Mouse (Mus musculus): ENCODE measurements around the gene Hoxa3.

Hoxa3 gene

GRCm38 (mm10) chr6:52183311-52184080 lies 29.6 kb downstream of the Hoxa3 start:
- DNase-seq (ENCODE audit: low spot score in 2 of 2) = no peak

- no peak for DNase-seq (ENCODE audit: low spot score in 2 of 2)
Measured at GRCm38 (mm10) chr6:52182793-52183192, 30.3 kb downstream of the Hoxa3 start.

DNA sequence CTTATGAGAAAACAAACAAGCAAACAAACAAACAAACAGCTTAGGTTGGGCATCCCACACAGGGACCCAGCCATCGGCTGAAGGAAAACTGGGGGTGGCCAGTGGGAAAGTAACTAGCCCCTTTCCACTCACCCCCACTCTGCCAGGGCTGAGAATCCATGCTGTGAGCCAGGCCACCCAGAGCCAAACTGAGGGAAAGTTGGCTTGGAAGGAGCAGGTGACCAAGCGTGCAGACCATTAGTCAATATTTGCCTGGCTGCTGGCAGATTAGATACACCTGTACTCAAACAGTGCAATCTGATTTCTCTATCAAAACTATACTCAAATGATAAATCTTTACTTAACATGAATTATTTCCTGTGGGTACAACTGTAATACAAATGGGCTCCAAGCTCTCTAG lies 31.1 kb downstream of the Hoxa3 start:
- DNase-seq (ENCODE audit: low spot score in 2 of 2) = no peak

- no peak for DNase-seq (ENCODE audit: low spot score in 2 of 2)
Measured at GRCm38 (mm10) chr6:52180726-52181125, 32.4 kb downstream of the Hoxa3 start.

DNA sequence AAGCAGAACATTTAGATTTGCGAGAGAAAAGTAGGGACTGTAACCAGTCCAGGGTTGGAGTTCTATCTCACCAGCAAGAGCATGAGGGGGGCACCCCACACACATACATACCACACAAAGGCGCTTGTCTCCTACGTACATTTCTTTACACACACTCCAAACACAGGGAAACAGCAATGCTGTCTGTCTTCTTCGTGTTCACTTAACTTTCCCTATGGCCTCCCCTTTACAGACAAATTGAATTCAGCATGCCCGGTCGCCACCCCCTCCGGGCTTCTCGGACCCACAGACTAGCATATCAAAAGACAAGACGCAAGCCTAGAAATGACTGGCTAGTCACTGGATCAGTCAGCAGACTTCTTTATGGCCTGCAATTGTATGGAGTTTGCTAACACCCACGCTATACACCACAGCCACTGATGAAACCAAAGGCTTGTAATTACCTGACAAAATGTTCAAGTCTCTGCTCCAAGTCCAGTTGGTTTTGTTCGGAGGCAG lies 32.9 kb downstream of the Hoxa3 start:
- DNase-seq (ENCODE audit: low spot score in 2 of 2) = no peak

DNA sequence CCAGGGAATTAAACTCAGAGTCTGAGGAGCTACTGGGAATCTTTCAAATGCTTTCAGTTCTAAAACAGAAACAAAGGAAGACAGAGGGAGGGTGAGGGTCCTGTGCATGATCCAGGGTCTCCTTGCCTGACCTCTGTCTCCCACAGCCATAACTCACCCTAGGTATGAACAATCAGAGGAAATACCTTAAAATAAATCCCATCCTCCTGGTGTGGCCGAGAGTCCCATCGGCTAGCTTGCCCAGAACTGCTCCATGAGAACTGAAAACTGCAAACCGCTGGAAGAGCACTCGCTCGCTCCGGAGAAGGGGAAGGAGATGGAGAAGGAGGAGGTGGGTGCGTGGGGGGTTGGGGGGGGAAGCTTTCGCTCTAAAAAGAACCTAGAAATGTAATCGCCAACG lies 33.4 kb downstream of the Hoxa3 start:
- no peak for DNase-seq (ENCODE audit: low spot score in 2 of 2)

DNA sequence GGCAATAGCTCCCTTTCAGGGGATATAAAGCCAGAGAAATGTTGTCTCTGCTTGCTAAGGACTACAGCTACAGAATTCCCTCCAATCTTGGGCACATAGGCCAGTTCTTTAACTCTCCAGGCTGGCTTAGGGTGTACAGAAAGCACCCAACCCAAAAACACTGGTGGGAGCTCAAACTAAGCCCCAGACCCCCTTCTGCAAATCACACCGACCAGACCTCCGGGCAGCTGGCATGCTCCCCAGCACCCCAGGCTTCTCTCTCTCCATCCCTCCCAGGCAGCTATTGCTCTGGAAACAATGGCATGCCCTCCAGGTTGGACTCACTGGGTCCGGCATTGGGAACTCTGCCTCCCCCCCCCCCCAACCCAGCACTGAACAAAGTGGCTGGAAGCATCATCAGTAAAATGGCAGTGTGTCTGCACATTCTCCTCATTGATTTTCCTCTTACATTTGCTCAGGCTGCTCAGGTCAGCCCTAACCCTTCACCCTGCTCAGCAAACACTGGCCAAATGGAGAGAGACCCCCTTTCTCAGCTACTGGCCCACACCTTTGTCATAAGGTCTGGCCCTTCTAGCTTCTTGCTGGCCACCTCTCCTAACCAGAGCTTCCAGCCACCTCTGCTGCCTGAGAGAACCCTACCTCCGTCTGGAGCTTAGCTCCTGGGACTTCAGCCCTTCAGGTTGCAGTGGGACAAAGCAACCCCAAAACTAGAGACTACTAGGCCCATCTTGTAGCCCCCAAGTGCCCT lies 34.0 kb downstream of the Hoxa3 start:
- DNase-seq (ENCODE audit: low spot score in 2 of 2) = no peak

DNA sequence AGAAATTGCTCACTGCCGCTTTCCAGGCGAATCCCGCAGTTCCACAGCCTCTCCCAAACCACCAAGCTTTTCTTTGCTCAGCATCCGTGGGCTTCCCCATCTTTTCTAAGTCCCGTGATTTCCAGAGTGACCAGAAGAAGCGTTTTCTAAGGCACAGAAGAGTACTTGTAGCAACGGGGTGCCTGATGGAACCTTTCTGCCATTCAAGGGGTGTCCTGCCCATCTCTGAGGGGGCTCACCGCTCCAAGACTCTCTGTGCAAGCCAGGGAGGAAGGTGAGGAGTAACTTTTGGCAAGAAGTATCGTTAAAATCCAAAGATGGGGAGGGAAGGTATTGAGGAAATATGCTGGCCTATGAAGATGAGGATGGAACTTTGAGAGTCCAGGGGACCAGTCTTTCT lies 35.3 kb downstream of the Hoxa3 start:
- DNase-seq (ENCODE audit: low spot score in 2 of 2) = no peak

DNA sequence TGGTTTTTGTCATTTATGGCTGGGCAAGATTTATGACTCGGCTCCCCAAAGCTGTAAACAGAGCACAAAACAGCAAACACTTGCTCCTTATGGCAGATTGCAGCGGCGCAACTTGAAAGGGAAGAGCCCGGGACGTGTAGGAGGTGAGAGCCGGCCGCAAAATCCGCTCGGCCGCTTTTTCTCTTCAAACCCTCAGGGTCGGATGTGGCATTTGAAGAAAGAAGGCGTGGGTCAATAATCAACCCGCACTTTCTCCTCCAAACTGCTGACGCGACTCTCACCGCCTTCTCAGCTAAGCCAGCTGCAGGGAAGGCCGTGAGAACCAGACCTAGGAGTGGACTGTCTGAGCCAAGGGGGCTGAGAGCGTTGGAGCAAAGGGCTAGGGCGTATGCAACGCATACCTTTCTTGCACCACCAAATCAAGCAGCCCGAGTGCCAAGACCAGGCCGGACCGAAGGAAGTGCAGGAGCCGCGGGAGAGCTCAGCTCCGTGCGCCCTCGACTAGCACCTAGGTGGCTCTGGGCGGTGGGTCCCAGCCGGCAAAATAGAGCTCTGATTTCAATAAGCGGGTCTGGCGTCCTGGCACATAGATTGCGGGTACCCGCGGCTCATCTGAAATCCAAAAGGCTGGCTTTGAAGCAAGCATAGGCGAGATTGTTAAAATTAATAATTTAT lies 35.9 kb downstream of the Hoxa3 start, which contains the start of gene 5730596B20Rik:
Gene 5730596B20Rik, plus strand, starts transcription at position 438 of the 675 bp plus-strand sequence.
- no peak for DNase-seq (ENCODE audit: low spot score in 2 of 2)

- no peak for DNase-seq (ENCODE audit: low spot score in 2 of 2)
Measured at GRCm38 (mm10) chr6:52176391-52176790, 36.7 kb downstream of the Hoxa3 start.

GRCm38 (mm10) chr6:52175864-52176263 lies 37.3 kb downstream of the Hoxa3 start:
- no peak for DNase-seq (ENCODE audit: low spot score in 2 of 2)

- DNase-seq (ENCODE audit: low spot score in 2 of 2) = no peak
Measured at GRCm38 (mm10) chr6:52174968-52175751, 38.0 kb downstream of the Hoxa3 start.

DNA sequence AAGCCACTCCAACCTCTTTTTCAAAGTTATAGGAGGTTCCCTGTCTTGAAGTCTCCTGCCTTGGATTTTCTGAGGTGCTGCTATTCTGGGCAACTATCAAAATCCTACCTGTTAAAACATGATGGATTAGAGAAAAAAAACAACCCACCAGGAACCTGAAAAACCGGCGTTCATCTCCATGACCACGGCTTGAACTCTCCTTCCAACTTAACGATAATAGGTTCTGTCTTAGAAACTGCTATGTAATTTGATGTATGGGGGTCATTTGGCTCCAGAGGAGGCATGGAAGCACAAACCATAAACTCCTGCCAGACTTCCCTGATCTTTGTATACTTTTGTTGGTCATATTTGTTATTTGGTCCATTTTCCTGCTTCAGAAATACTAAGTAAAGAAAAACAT lies 39.5 kb downstream of the Hoxa3 start:
- no peak for DNase-seq (ENCODE audit: low spot score in 2 of 2)

DNA sequence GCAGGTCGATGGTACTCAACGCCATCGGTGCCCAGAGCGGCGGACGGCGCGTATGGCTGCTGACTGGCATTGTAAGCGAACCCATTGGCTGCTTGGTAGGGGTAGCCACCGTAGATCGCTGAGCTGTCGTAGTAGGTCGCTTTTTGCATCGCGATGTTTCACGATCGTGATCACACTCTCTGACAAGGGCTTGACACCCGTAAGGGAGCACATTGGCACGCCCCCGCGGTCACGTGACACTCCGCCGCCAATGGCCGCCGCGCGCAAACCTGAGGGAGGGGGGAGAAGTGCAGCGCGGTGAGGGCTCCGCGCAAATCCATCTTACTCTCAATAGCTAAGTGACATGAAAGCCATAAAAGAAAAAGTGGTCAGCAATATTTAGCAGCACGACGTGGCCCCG lies 40.6 kb downstream of the Hoxa3 start:
- DNase-seq (ENCODE audit: low spot score in 2 of 2) = peak in 1 of 2 experiments; percentile 81

- no peak for DNase-seq (ENCODE audit: low spot score in 2 of 2)
Measured at GRCm38 (mm10) chr6:52171938-52172337, 41.2 kb downstream of the Hoxa3 start.

- DNase-seq (ENCODE audit: low spot score in 2 of 2) = no peak
Measured at GRCm38 (mm10) chr6:52171331-52171730, 41.8 kb downstream of the Hoxa3 start.

GRCm38 (mm10) chr6:52170898-52171223 lies 42.3 kb downstream of the Hoxa3 start:
- no peak for DNase-seq (ENCODE audit: low spot score in 2 of 2)

GRCm38 (mm10) chr6:52170166-52170897 lies 42.8 kb downstream of the Hoxa3 start:
- DNase-seq (ENCODE audit: low spot score in 2 of 2) = peak in 1 of 2 experiments; percentile 26

GRCm38 (mm10) chr6:52169499-52170165 lies 43.5 kb downstream of the Hoxa3 start:
- DNase-seq (ENCODE audit: low spot score in 2 of 2) = no peak
